ENCODE assay signal across 8 mouse cellular contexts in genomic region chr10:12921551-12922040, GRCm38 (mm10). TPM values are rescaled to one million over a fixed set of nuclear protein-coding genes. Genes with fewer than 3 reads are reported as not detected.
DNase-seq lines count a peak whose midpoint lies in the region; ATAC-seq and TF ChIP-seq lines count a peak whose summit lies in the region.

No protein-coding gene starts in this region.

- no peaks in the 10 kb centered on the region for H3K36me3 ChIP-seq in heart, embryonic 14.5 days (ENCODE audit: control insufficient read depth, insufficient read depth, low read length)
- no peaks in the 10 kb centered on the region for H3K36me3 ChIP-seq in limb, embryonic 15.5 days
- H3K36me3 ChIP-seq in neural tube, embryonic 13.5 days = no peaks in the 10 kb centered on the region

- H3K27ac ChIP-seq in left cerebral cortex, adult 2 months = no peak overlapping the region
- H3K27ac ChIP-seq in heart, embryonic 14.5 days (replicated peaks in 1 of 2; ENCODE audit: control insufficient read depth in 1 of 2, insufficient read depth in 1 of 2, low read depth in 2 of 2, low read length in 2 of 2) = no peak overlapping the region
- no peak overlapping the region for H3K27ac ChIP-seq in limb, embryonic 15.5 days
- H3K27ac ChIP-seq in neural tube, embryonic 13.5 days (replicated peaks) = no peak overlapping the region

- no peak for DNase-seq in left cerebral cortex, adult 2 months (ENCODE audit: extremely low spot score in 1 of 2, low spot score in 2 of 2)
- DNase-seq in left cerebral cortex, adult 8-10 months (ENCODE audit: low spot score in 2 of 2) = no peak
- DNase-seq in brain, embryonic 14.5 days (ENCODE audit: low read depth) = peak; percentile 32
- DNase-seq in left cerebral cortex, postnatal 36 days (ENCODE audit: low spot score in 2 of 2) = no peak
- no peak for DNase-seq in ovary, postnatal 36 days (ENCODE audit: low spot score)

- no peak for TF ChIP-seq POLR2A in brain, embryonic 14.5 days (IDR thresholded peaks at IDR 0.05; ENCODE audit: borderline replicate concordance, extremely low read depth, insufficient read depth, insufficient read length, poor library complexity, severe bottlenecking)

- TF ChIP-seq CTCF in left cerebral cortex, adult 2 months (IDR thresholded peaks at IDR 0.05) = peak; percentile 32
- TF ChIP-seq CTCF in brain, embryonic 14.5 days (IDR thresholded peaks at IDR 0.05; ENCODE audit: borderline replicate concordance, extremely low read depth, insufficient read depth, insufficient read length) = no peak

- 48% methylated on average over 11 of the region's 11 CpGs for WGBS in heart, embryonic 14.5 days
- WGBS in limb, embryonic 15.5 days = 37% methylated on average over 11 of the region's 11 CpGs
- 56% methylated on average over 11 of the region's 11 CpGs for WGBS in neural tube, embryonic 13.5 days

- H3K27me3 ChIP-seq in heart, embryonic 14.5 days (ENCODE audit: control insufficient read depth, insufficient read depth, low read length) = no peaks in the 10 kb centered on the region
- H3K27me3 ChIP-seq in limb, embryonic 15.5 days = no peaks in the 10 kb centered on the region
- no peaks in the 10 kb centered on the region for H3K27me3 ChIP-seq in neural tube, embryonic 13.5 days

- H3K9me3 ChIP-seq in heart, embryonic 14.5 days (ENCODE audit: control insufficient read depth, low read length) = no peaks in the 10 kb centered on the region
- H3K9me3 ChIP-seq in limb, embryonic 15.5 days = no peaks in the 10 kb centered on the region
- no peaks in the 10 kb centered on the region for H3K9me3 ChIP-seq in neural tube, embryonic 13.5 days

- no peak for ATAC-seq in heart, embryonic 14.5 days (ENCODE audit: insufficient number of reproducible peaks, insufficient read depth, low FRiP score, low read depth)
- no peak for ATAC-seq in limb, embryonic 15.5 days (ENCODE audit: insufficient number of reproducible peaks, low FRiP score, low TSS enrichment, low read depth)
- no peak for ATAC-seq in neural tube, embryonic 13.5 days (ENCODE audit: low read depth)

- peak overlapping the region; percentile 67 for H3K4me3 ChIP-seq in left cerebral cortex, adult 2 months
- H3K4me3 ChIP-seq in heart, embryonic 14.5 days (ENCODE audit: control insufficient read depth in 1 of 2, insufficient read depth in 1 of 2, low read depth in 1 of 2, low read length in 2 of 2) = peak overlapping the region; percentile 74 to 82; a peak in 3 of 4 replicates
- peak overlapping the region; percentile 61 for H3K4me3 ChIP-seq in limb, embryonic 15.5 days
- peak overlapping the region; percentile 72; the same call in 1 of the 2 replicates for H3K4me3 ChIP-seq in neural tube, embryonic 13.5 days

- intact Hi-C loops in left cerebral cortex, adult 2 months (cut with DNase I) = loop anchor here (2.0 to 5.0 kb wide), 3 partner anchors 54 to 231 kb away; partner anchors contain the start of genes Sf3b5 and Utrn
- intact Hi-C loops in left cerebral cortex, postnatal 36 days (cut with DNase I) = loop anchor here (5.0 kb wide), 2 partner anchors 76 to 229 kb away; no protein-coding TSS in a partner anchor

- H3K9ac ChIP-seq in heart, embryonic 14.5 days (ENCODE audit: low read length) = peak overlapping the region; percentile 84
- H3K9ac ChIP-seq in limb, embryonic 15.5 days = no peak overlapping the region
- no peak overlapping the region for H3K9ac ChIP-seq in neural tube, embryonic 13.5 days

- H3K4me1 ChIP-seq in heart, embryonic 14.5 days (ENCODE audit: control insufficient read depth in 2 of 2, insufficient read depth in 2 of 2, low read length in 2 of 2) = 0 out of 4 replicates have a peak, but pooled peaks cover 2 to 4% of the 10 kb centered on the region in 2 experiments
- peaks cover 7% of the 10 kb centered on the region for H3K4me1 ChIP-seq in limb, embryonic 15.5 days
- H3K4me1 ChIP-seq in neural tube, embryonic 13.5 days (replicated peaks) = peaks cover 8% of the 10 kb centered on the region

- peak overlapping the region; percentile 70 for H3K4me2 ChIP-seq in heart, embryonic 14.5 days (ENCODE audit: low read length)
- H3K4me2 ChIP-seq in limb, embryonic 15.5 days = peak overlapping the region; percentile 59
- H3K4me2 ChIP-seq in neural tube, embryonic 13.5 days = peak overlapping the region; percentile 64

RNA-seq across cellular contexts. Expression of gene Stx11, which starts 42.5 kb away (rescaled TPM):
- total RNA-seq in left cerebral cortex, adult 2 months (2021) = under 1 TPM; 0.07 to 0.23 TPM
- under 1 TPM in 2 of 4 experiments, not detected in 2; 0.25 to 0.41 TPM for total RNA-seq in left cerebral cortex, adult 8-10 months (2022)
- polyA plus RNA-seq in brain, embryonic 14.5 days (2012; rRNA removed) = 0.95 and 1.0 TPM in 2 replicates
- polyA plus RNA-seq in heart, embryonic 14.5 days (2014; fragmentation: Nextera tagmentation; extraction: Ambion mirVana) = 6.6 and 7.6 TPM in 2 replicates
- polyA plus RNA-seq in limb, embryonic 15.5 days (2015; fragmentation: Nextera tagmentation; extraction: Ambion mirVana) = 5.6 and 6.7 TPM in 2 replicates
- polyA plus RNA-seq in neural tube, embryonic 13.5 days (2015; fragmentation: Nextera tagmentation; extraction: Ambion mirVana) = 4.1 and 4.4 TPM in 2 replicates
- under 1 TPM in 1 of 2 experiments, not detected in 1; 0.39 TPM for total RNA-seq in left cerebral cortex, postnatal 36 days (2021)

RNA-seq across cellular contexts. Expression of gene Utrn, which starts 52.4 kb away (rescaled TPM):
- total RNA-seq in left cerebral cortex, adult 2 months (2021) = 10 to 100 TPM; 65.4 to 69.3 TPM
- total RNA-seq in left cerebral cortex, adult 8-10 months (2022) = 10 to 100 TPM; 69.4 to 88.4 (median 77.1) TPM
- polyA plus RNA-seq in brain, embryonic 14.5 days (2012; rRNA removed) = 7.8 and 14.5 TPM in 2 replicates
- polyA plus RNA-seq in heart, embryonic 14.5 days (2014; fragmentation: Nextera tagmentation; extraction: Ambion mirVana) = 65.3 and 67.0 TPM in 2 replicates
- polyA plus RNA-seq in limb, embryonic 15.5 days (2015; fragmentation: Nextera tagmentation; extraction: Ambion mirVana) = 99.6 and 100 TPM in 2 replicates
- 34.3 and 34.6 TPM in 2 replicates for polyA plus RNA-seq in neural tube, embryonic 13.5 days (2015; fragmentation: Nextera tagmentation; extraction: Ambion mirVana)
- 10 to 100 TPM; 61.6 to 61.7 TPM for total RNA-seq in left cerebral cortex, postnatal 36 days (2021)
